Mouse (Mus musculus) hindbrain, embryonic 16.5 days (tissue): ENCODE measurements at regions not wholly inside any gene's neighbourhood (a gene's known extent, or its start where the extent isn't known, plus 50 kb on each side); places are given as distances from the start of the nearest gene placed in this dataset.

Experiments
- ATAC-seq: fragments of 200-750 bp; cut with Nextera tagmentation; 2 replicates; pipeline ENCODE4 v1.8.0; 2017; ENCODE audit warnings: moderate TSS enrichment, moderate library complexity
- H3K27ac ChIP-seq: fragments of 300-500 bp; sonication (generic); 2 replicates; pipeline ENCODE4 v1.5.1; 2014; ENCODE audit warnings: low read depth, mild to moderate bottlenecking, control low read depth, low read length, moderate library complexity
- H3K27me3 ChIP-seq: fragments of 300-500 bp; sonication (generic); replicated peaks from 2 replicates; pipeline ENCODE4 v1.6.1; 2014; ENCODE audit warnings: low read length; ENCODE audit not compliant: control insufficient read depth, insufficient read depth
- H3K36me3 ChIP-seq: fragments of 300-500 bp; sonication (generic); 2 replicates; pipeline ENCODE4 v1.6.1; 2014; ENCODE audit warnings: mild to moderate bottlenecking, low read length, moderate library complexity, mixed read lengths; ENCODE audit not compliant: control insufficient read depth, insufficient read depth
- H3K4me1 ChIP-seq: fragments of 300-500 bp; sonication (generic); 2 replicates; pipeline ENCODE4 v1.6.1; 2014; ENCODE audit warnings: low read depth, low read length; ENCODE audit not compliant: control insufficient read depth, insufficient read depth
- H3K4me2 ChIP-seq: fragments of 300-500 bp; sonication (generic); 2 replicates; pipeline ENCODE4 v1.6.1; 2014; ENCODE audit warnings: mild to moderate bottlenecking, low read length, control low read depth, moderate library complexity
- H3K4me3 ChIP-seq: fragments of 300-500 bp; sonication (generic); 2 replicates; pipeline ENCODE4 v1.5.1; 2014; ENCODE audit warnings: mild to moderate bottlenecking, low read length, control low read depth, moderate library complexity
- H3K9ac ChIP-seq: fragments of 300-500 bp; sonication (generic); 2 replicates; pipeline ENCODE4 v1.6.1; 2014; ENCODE audit warnings: low read depth, mild to moderate bottlenecking, control low read depth, low read length, moderate library complexity
- H3K9me3 ChIP-seq: fragments of 300-500 bp; sonication (generic); 2 replicates; pipeline ENCODE4 v1.6.1; 2014; ENCODE audit warnings: mild to moderate bottlenecking, low read length, moderate library complexity; ENCODE audit not compliant: control insufficient read depth
- WGBS: fragments of 180-500 bp; shearing (Covaris S2); extraction: QIAGEN DNeasy Blood & Tissue Kit; methylation state at CpG from one replicate; pipeline ENCODE4 v1.1.7; 2014; 5-methylcytosine and 5-hydroxymethylcytosine counted together

GRCm38 (mm10) chr7:65787849-65788248 lies 73.7 kb upstream of the Pcsk6 start:
- Histone ChIP-seq H3K27me3 (no peaks in the 10 kb centered on the region), H3K4me1 (no peaks in the 10 kb centered on the region), H3K9me3 (no peaks in the 10 kb centered on the region), H3K36me3 (no peaks in the 10 kb centered on the region), H3K4me2 (no peak overlapping the region), H3K4me3 (no peak overlapping the region), H3K9ac (no peak overlapping the region), H3K27ac (no peak overlapping the region)
- 95% methylated on average over 5 of the region's 5 CpGs for WGBS
- no peak for ATAC-seq

- Histone ChIP-seq H3K9me3 (no peaks in the 10 kb centered on the region), H3K4me1 (no peaks in the 10 kb centered on the region), H3K4me2 (no peak overlapping the region), H3K36me3 (no peaks in the 10 kb centered on the region), H3K27me3 (no peaks in the 10 kb centered on the region), H3K9ac (no peak overlapping the region), H3K4me3 (no peak overlapping the region), H3K27ac (no peak overlapping the region)
- 72% methylated on average over 6 of the region's 6 CpGs for WGBS
- ATAC-seq, result no peak
Measured at GRCm38 (mm10) chr7:65790264-65790663, 71.3 kb upstream of the Pcsk6 start.

GRCm38 (mm10) chr7:65792187-65792823 lies 69.2 kb upstream of the Pcsk6 start:
- no peak overlapping the region for H3K27ac ChIP-seq
- H3K9ac ChIP-seq, result no peak overlapping the region
- ATAC-seq, result no peak
- no peaks in the 10 kb centered on the region for H3K4me1 ChIP-seq
- no peaks in the 10 kb centered on the region for H3K27me3 ChIP-seq
- no peak overlapping the region for H3K4me3 ChIP-seq
- H3K9me3 ChIP-seq, result no peaks in the 10 kb centered on the region
- no peaks in the 10 kb centered on the region for H3K36me3 ChIP-seq
- no peak overlapping the region for H3K4me2 ChIP-seq
- 93% methylated on average over 10 of the region's 10 CpGs for WGBS

- no peak for ATAC-seq
- H3K4me2 ChIP-seq, result no peak overlapping the region
- H3K9ac ChIP-seq, result no peak overlapping the region
- H3K36me3 ChIP-seq, result no peaks in the 10 kb centered on the region
- no peaks in the 10 kb centered on the region for H3K9me3 ChIP-seq
- WGBS, result 89% methylated on average over 5 of the region's 5 CpGs
- no peaks in the 10 kb centered on the region for H3K4me1 ChIP-seq
- no peak overlapping the region for H3K4me3 ChIP-seq
- H3K27me3 ChIP-seq, result no peaks in the 10 kb centered on the region
- H3K27ac ChIP-seq, result no peak overlapping the region
Measured at GRCm38 (mm10) chr7:65802306-65802705, 59.2 kb upstream of the Pcsk6 start.

GRCm38 (mm10) chr7:65802806-65803205 lies 58.7 kb upstream of the Pcsk6 start:
- Histone ChIP-seq H3K4me3 (no peak overlapping the region), H3K9me3 (no peaks in the 10 kb centered on the region), H3K9ac (no peak overlapping the region), H3K27me3 (no peaks in the 10 kb centered on the region), H3K27ac (no peak overlapping the region), H3K4me1 (no peaks in the 10 kb centered on the region), H3K36me3 (no peaks in the 10 kb centered on the region), H3K4me2 (no peak overlapping the region)
- WGBS, result 86% methylated on average over 8 of the region's 8 CpGs
- ATAC-seq, result no peak

- Histone ChIP-seq H3K4me3 (no peak overlapping the region), H3K9ac (no peak overlapping the region), H3K4me1 (no peaks in the 10 kb centered on the region), H3K36me3 (no peaks in the 10 kb centered on the region), H3K9me3 (no peaks in the 10 kb centered on the region), H3K4me2 (no peak overlapping the region), H3K27ac (no peak overlapping the region), H3K27me3 (no peaks in the 10 kb centered on the region)
- ATAC-seq, result 0 out of 2 replicates have a peak, but pooled peaks have one; percentile 45
- 45% methylated on average over 11 of the region's 11 CpGs for WGBS
Measured at GRCm38 (mm10) chr7:65803422-65804303, 57.9 kb upstream of the Pcsk6 start.
